Mouse (Mus musculus) hindbrain, embryonic 15.5 days (tissue): ENCODE measurements around the gene Vwa8. TPM values are rescaled to one million over a fixed set of nuclear protein-coding genes. Genes with fewer than 3 reads are reported as not detected.

Source experiments
- ATAC-seq: fragments of 200-750 bp; cut with Nextera tagmentation; 2 replicates; pipeline ENCODE4 v1.8.0; 2017; ENCODE audit warnings: low read depth, moderate number of reproducible peaks, moderate TSS enrichment; ENCODE audit not compliant: low FRiP score
- H3K27ac ChIP-seq: fragments of 300-500 bp; sonication (generic); replicated peaks from 2 replicates; pipeline ENCODE4 v1.5.1; 2015; ENCODE audit warnings: mild to moderate bottlenecking, inconsistent platforms
- H3K27me3 ChIP-seq: fragments of 300-500 bp; sonication (generic); 2 replicates; pipeline ENCODE4 v1.6.1; 2015; ENCODE audit warnings: control low read depth, inconsistent platforms
- H3K36me3 ChIP-seq: fragments of 300-500 bp; sonication (generic); 2 replicates; pipeline ENCODE4 v1.6.1; 2015; ENCODE audit warnings: control low read depth, inconsistent platforms
- H3K4me1 ChIP-seq: fragments of 300-500 bp; sonication (generic); replicated peaks from 2 replicates; pipeline ENCODE4 v1.6.1; 2015; ENCODE audit warnings: control low read depth, inconsistent platforms
- H3K4me2 ChIP-seq: fragments of 300-500 bp; sonication (generic); 2 replicates; pipeline ENCODE4 v1.6.1; 2015; ENCODE audit warnings: moderate library complexity, mild to moderate bottlenecking, inconsistent platforms
- H3K4me3 ChIP-seq: fragments of 300-500 bp; sonication (generic); 2 replicates; pipeline ENCODE4 v1.5.1; 2015; ENCODE audit warnings: mild to moderate bottlenecking, inconsistent platforms
- H3K9ac ChIP-seq: fragments of 300-500 bp; sonication (generic); 2 replicates; pipeline ENCODE4 v1.6.1; 2015; ENCODE audit warnings: inconsistent platforms
- H3K9me3 ChIP-seq: fragments of 300-500 bp; sonication (generic); 2 replicates; pipeline ENCODE4 v1.6.1; 2016; ENCODE audit warnings: control low read depth, inconsistent platforms
- WGBS: fragments of 180-500 bp; shearing (Covaris S2); methylation state at CpG from one replicate; pipeline ENCODE4 v1.1.7; 2015; 5-methylcytosine and 5-hydroxymethylcytosine counted together
- polyA plus RNA-seq: library from polyadenylated mRNA; unstranded; fragments of >200 nt; fragmentation: Nextera tagmentation; extraction: Ambion mirVana; gene quantifications from 2 replicates; pipeline ENCODE4 v1.2.1, GENCODE M21; 2015

Vwa8 gene
- polyA plus RNA-seq, 1 experiment from 2014 or later, result 7.1 TPM

- no peak overlapping the region for H3K9ac ChIP-seq
- no peak overlapping the region for H3K4me2 ChIP-seq
- no peaks in the 10 kb centered on the region for H3K9me3 ChIP-seq
- H3K36me3 ChIP-seq, result no peaks in the 10 kb centered on the region
- no peaks in the 10 kb centered on the region for H3K27me3 ChIP-seq
- no peak overlapping the region for H3K27ac ChIP-seq
- no peak for ATAC-seq
- H3K4me1 ChIP-seq, result no peaks in the 10 kb centered on the region; the same call in 1 of the 2 replicates
- H3K4me3 ChIP-seq, result no peak overlapping the region
- WGBS, result 78% methylated on average over 6 of the region's 6 CpGs
These were observed 263.2 kb downstream of the Vwa8 start for GRCm38 (mm10) chr14:79112050-79112449.

GRCm38 (mm10) chr14:79114526-79115383, 265.9 kb downstream of the Vwa8 start:
- no peak overlapping the region for H3K9ac ChIP-seq
- no peaks in the 10 kb centered on the region for H3K36me3 ChIP-seq
- WGBS, result 83% methylated on average over 11 of the region's 11 CpGs
- ATAC-seq, result no peak
- no peak overlapping the region for H3K27ac ChIP-seq
- no peaks in the 10 kb centered on the region for H3K9me3 ChIP-seq
- H3K27me3 ChIP-seq, result no peaks in the 10 kb centered on the region
- no peak overlapping the region for H3K4me2 ChIP-seq
- H3K4me3 ChIP-seq, result no peak overlapping the region
- H3K4me1 ChIP-seq, result no peaks in the 10 kb centered on the region

- no peak overlapping the region for H3K27ac ChIP-seq
- no peaks in the 10 kb centered on the region for H3K36me3 ChIP-seq
- no peaks in the 10 kb centered on the region for H3K4me1 ChIP-seq
- H3K9ac ChIP-seq, result no peak overlapping the region
- ATAC-seq, result no peak
- H3K4me2 ChIP-seq, result no peak overlapping the region
- no peaks in the 10 kb centered on the region for H3K9me3 ChIP-seq
- H3K4me3 ChIP-seq, result no peak overlapping the region
- 94% methylated on average over 7 of the region's 7 CpGs for WGBS
- H3K27me3 ChIP-seq, result no peaks in the 10 kb centered on the region
These were observed 269.6 kb downstream of the Vwa8 start for GRCm38 (mm10) chr14:79118457-79118856.

- H3K27me3 ChIP-seq, result no peaks in the 10 kb centered on the region
- ATAC-seq, result no peak
- H3K4me3 ChIP-seq, result no peak overlapping the region
- no peak overlapping the region for H3K4me2 ChIP-seq
- no peaks in the 10 kb centered on the region for H3K9me3 ChIP-seq
- no peaks in the 10 kb centered on the region for H3K4me1 ChIP-seq
- H3K27ac ChIP-seq, result no peak overlapping the region
- no peak overlapping the region for H3K9ac ChIP-seq
- 89% methylated on average over 9 of the region's 9 CpGs for WGBS
- no peaks in the 10 kb centered on the region for H3K36me3 ChIP-seq
These were observed 270.5 kb downstream of the Vwa8 start for GRCm38 (mm10) chr14:79119354-79119753.

GRCm38 (mm10) chr14:79120681-79121080, 271.8 kb downstream of the Vwa8 start:
- no peaks in the 10 kb centered on the region for H3K36me3 ChIP-seq
- H3K9me3 ChIP-seq, result no peaks in the 10 kb centered on the region
- H3K4me2 ChIP-seq, result no peak overlapping the region
- no peaks in the 10 kb centered on the region for H3K27me3 ChIP-seq
- H3K9ac ChIP-seq, result no peak overlapping the region
- H3K4me3 ChIP-seq, result no peak overlapping the region
- 88% methylated on average over 11 of the region's 11 CpGs for WGBS
- no peak overlapping the region for H3K27ac ChIP-seq
- no peaks in the 10 kb centered on the region for H3K4me1 ChIP-seq
- no peak for ATAC-seq

GRCm38 (mm10) chr14:79123466-79123865, 274.6 kb downstream of the Vwa8 start:
- no peak for ATAC-seq
- H3K9ac ChIP-seq, result no peak overlapping the region

GRCm38 (mm10) chr14:79124643-79125042, 275.8 kb downstream of the Vwa8 start:
- H3K27ac ChIP-seq, result no peak overlapping the region
- 34% methylated on average over 5 of the region's 5 CpGs for WGBS
- no peak overlapping the region for H3K4me3 ChIP-seq
- no peak overlapping the region for H3K4me2 ChIP-seq
- ATAC-seq, result peak; percentile 78; the same call in 1 of the 2 replicates
- no peaks in the 10 kb centered on the region for H3K36me3 ChIP-seq
- H3K4me1 ChIP-seq, result no peaks in the 10 kb centered on the region
- no peak overlapping the region for H3K9ac ChIP-seq
- no peaks in the 10 kb centered on the region for H3K9me3 ChIP-seq
- H3K27me3 ChIP-seq, result no peaks in the 10 kb centered on the region

More at GRCm38 (mm10) chr14:79123466-79123865, 274.6 kb downstream of the Vwa8 start:
- Histone ChIP-seq H3K4me3 (no peak overlapping the region), H3K4me2 (no peak overlapping the region), H3K9me3 (no peaks in the 10 kb centered on the region), H3K27ac (no peak overlapping the region), H3K4me1 (no peaks in the 10 kb centered on the region), H3K36me3 (no peaks in the 10 kb centered on the region), H3K27me3 (no peaks in the 10 kb centered on the region)
- WGBS, result 88% methylated on average over 8 of the region's 8 CpGs

GRCm38 (mm10) chr14:79126176-79126575, 277.3 kb downstream of the Vwa8 start:
- H3K27me3 ChIP-seq, result no peaks in the 10 kb centered on the region
- H3K27ac ChIP-seq, result no peak overlapping the region
- ATAC-seq, result no peak
- no peak overlapping the region for H3K4me3 ChIP-seq
- no peak overlapping the region for H3K9ac ChIP-seq
- H3K36me3 ChIP-seq, result no peaks in the 10 kb centered on the region
- no peak overlapping the region for H3K4me2 ChIP-seq
- H3K4me1 ChIP-seq, result no peaks in the 10 kb centered on the region
- no peaks in the 10 kb centered on the region for H3K9me3 ChIP-seq
- 81% methylated on average over 5 of the region's 5 CpGs for WGBS

- Histone ChIP-seq H3K36me3 (no peaks in the 10 kb centered on the region), H3K4me1 (peaks cover 10% of the 10 kb centered on the region; the same call in 1 of the 2 replicates), H3K4me2 (no peak overlapping the region), H3K9ac (no peak overlapping the region), H3K27ac (0 out of 2 replicates have a peak overlapping the region, but pooled peaks have one; percentile 20), H3K9me3 (no peaks in the 10 kb centered on the region), H3K27me3 (no peaks in the 10 kb centered on the region), H3K4me3 (no peak overlapping the region)
- 7% methylated on average over 7 of the region's 7 CpGs for WGBS
- ATAC-seq, result peak; percentile 73; the same call in 1 of the 2 replicates
These were observed 286.1 kb downstream of the Vwa8 start for GRCm38 (mm10) chr14:79134891-79135334.

GRCm38 (mm10) chr14:79135441-79135840, 286.6 kb downstream of the Vwa8 start:
- Histone ChIP-seq H3K4me3 (no peak overlapping the region), H3K4me2 (no peak overlapping the region), H3K27ac (no peak overlapping the region), H3K36me3 (no peaks in the 10 kb centered on the region), H3K9ac (no peak overlapping the region), H3K9me3 (no peaks in the 10 kb centered on the region), H3K4me1 (peaks cover 15% of the 10 kb centered on the region), H3K27me3 (no peaks in the 10 kb centered on the region)
- ATAC-seq, result no peak
- WGBS, result 67% methylated on average over 7 of the region's 7 CpGs

- no peak overlapping the region for H3K27ac ChIP-seq
- H3K9ac ChIP-seq, result no peak overlapping the region
- no peak overlapping the region for H3K4me3 ChIP-seq
- no peak overlapping the region for H3K4me2 ChIP-seq
- no peaks in the 10 kb centered on the region for H3K9me3 ChIP-seq
- ATAC-seq, result no peak
- H3K4me1 ChIP-seq, result peaks cover 21% of the 10 kb centered on the region
- WGBS, result 73% methylated on average over 3 of the region's 3 CpGs
- no peaks in the 10 kb centered on the region for H3K27me3 ChIP-seq
- H3K36me3 ChIP-seq, result no peaks in the 10 kb centered on the region
These were observed 287.7 kb downstream of the Vwa8 start for GRCm38 (mm10) chr14:79136585-79136984.

- no peaks in the 10 kb centered on the region for H3K27me3 ChIP-seq
- WGBS, result 90% methylated on average over 8 of the region's 8 CpGs
- no peak for ATAC-seq
- no peaks in the 10 kb centered on the region for H3K36me3 ChIP-seq
- no peak overlapping the region for H3K4me2 ChIP-seq
- no peak overlapping the region for H3K4me3 ChIP-seq
- no peak overlapping the region for H3K9ac ChIP-seq
- H3K27ac ChIP-seq, result no peak overlapping the region
- H3K4me1 ChIP-seq, result peaks cover 21% of the 10 kb centered on the region
- no peaks in the 10 kb centered on the region for H3K9me3 ChIP-seq
These were observed 288.2 kb downstream of the Vwa8 start for GRCm38 (mm10) chr14:79137100-79137499.
